Mouse (Mus musculus) cerebellum, postnatal 25 days (tissue): ENCODE measurements at regions not wholly inside any gene's neighbourhood (a gene's known extent, or its start where the extent isn't known, plus 50 kb on each side); places are given as distances from the start of the nearest gene placed in this dataset.

Experiments used
- DNase-seq, 2 experiments: peaks; one replicate each; pipeline ENCODE4 v3.0.0; 2021; ENCODE audit warnings: mixed read lengths in 2 of 2

DNA sequence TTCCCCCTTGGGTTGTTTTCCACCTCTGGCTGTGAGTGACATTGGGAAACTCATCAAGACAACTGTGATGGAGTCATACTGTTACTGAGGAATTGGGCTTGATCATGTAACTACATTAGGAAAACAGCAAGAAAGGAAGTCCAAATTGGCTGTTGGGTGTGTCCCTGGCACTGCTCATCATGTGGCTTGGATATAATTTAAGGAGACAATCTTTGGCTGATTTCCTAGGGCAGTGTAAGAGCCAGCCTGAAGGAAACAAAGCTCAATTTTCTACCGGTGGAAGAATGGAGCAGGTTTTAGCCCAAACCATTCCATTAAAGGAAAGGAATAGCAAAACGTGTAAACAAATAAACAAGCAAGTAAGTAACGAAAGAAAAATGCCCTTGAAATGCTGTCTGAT, 310.4 kb downstream of the Gm10295 start:
- peak; percentile 14 to 19 for DNase-seq

GRCm38 (mm10) chr7:71038537-71038936, 312.7 kb downstream of the Gm10295 start:
- DNase-seq, result no peak

- no peak for DNase-seq
Measured at GRCm38 (mm10) chr7:71033121-71033520, 318.2 kb downstream of the Gm10295 start.

DNA sequence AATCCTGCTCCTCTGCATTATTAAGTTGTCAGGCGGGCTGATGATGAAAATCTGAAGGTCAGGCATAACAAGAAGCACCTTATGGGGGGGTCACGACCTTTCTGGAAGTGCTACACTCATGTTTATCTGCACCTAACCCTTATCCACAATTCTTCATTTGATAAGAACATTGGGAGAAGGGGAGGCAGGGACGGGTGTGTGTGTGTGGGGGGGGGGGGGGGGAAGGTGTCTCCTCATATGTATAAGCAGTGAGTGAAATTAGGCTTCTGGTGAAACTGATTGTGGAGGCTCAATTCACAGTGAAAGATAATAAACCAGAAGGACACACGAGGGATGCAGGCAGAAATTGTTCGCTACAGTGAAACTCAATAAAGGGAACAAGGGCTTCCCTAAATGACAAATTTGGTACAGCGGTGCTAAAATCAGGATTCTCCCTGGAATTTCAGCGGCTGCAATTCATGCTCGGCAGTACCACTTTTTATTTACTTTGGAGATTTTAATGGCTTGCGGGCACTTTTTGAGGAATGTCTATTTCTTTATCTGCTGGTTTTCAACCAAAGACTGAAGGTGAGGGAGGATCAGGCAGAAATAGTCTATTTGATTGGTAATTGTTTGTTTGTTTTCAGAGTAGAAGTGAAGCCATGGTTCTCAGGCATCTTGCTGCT, 327.2 kb downstream of the Gm10295 start:
- no peak for DNase-seq

- peak; percentile 16 to 19 for DNase-seq
Measured at GRCm38 (mm10) chr7:71023253-71023945, 327.9 kb downstream of the Gm10295 start.
